Mouse (Mus musculus): ENCODE results near the gene Hmgcll1. TPM values are rescaled to one million over a fixed set of nuclear protein-coding genes. Genes with fewer than 3 reads are reported as not detected.

Hmgcll1 gene
- polyA plus RNA-seq, 1 experiment from 2014 or later, result 2.4 TPM

DNA sequence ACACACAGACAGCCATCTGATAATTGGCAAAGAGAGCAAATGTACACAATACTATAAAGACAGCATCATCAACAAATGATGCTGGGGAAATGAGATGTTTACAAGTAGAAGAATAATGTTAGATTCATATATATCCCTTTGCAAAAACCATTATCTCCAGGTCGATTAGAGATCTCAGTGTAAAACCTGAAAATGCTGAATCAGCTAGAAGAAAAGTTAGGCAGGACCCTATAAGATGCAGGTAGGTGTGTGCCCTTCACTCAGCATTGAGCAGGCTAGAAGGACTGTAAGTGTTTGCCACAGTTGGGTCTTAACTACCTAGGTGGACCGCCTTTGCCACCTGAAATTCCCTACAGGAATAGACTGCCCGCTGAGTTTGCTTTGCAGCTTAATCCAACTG lies 130.9 kb downstream of the Hmgcll1 start:
- H3K27me3 ChIP-seq, result no peaks in the 10 kb centered on the region
- no peak overlapping the region for H3K4me3 ChIP-seq (replicated peaks)
- ATAC-seq (ENCODE audit: insufficient number of reproducible peaks, low FRiP score, low TSS enrichment, low read depth), result no peak
- WGBS, result 65% methylated on average over 3 of the region's 3 CpGs
- no peaks in the 10 kb centered on the region for H3K36me3 ChIP-seq
- no peak overlapping the region for H3K4me2 ChIP-seq (replicated peaks)
- H3K9me3 ChIP-seq (replicated peaks), result no peaks in the 10 kb centered on the region
- H3K4me1 ChIP-seq, result no peaks in the 10 kb centered on the region
- H3K27ac ChIP-seq (replicated peaks), result no peak overlapping the region
- no peak overlapping the region for H3K9ac ChIP-seq

- 52% methylated on average over 8 of the region's 8 CpGs for WGBS
- H3K9me3 ChIP-seq (replicated peaks), result no peaks in the 10 kb centered on the region
- H3K4me2 ChIP-seq (replicated peaks), result no peak overlapping the region
- no peak for ATAC-seq (ENCODE audit: insufficient number of reproducible peaks, low FRiP score, low TSS enrichment, low read depth)
- no peaks in the 10 kb centered on the region for H3K27me3 ChIP-seq
- H3K27ac ChIP-seq (replicated peaks), result no peak overlapping the region
- H3K9ac ChIP-seq, result no peak overlapping the region
- no peaks in the 10 kb centered on the region for H3K36me3 ChIP-seq
- H3K4me1 ChIP-seq, result no peaks in the 10 kb centered on the region
- H3K4me3 ChIP-seq (replicated peaks), result no peak overlapping the region
These were observed 147.8 kb downstream of the Hmgcll1 start for GRCm38 (mm10) chr9:76162446-76162845.

GRCm38 (mm10) chr9:76168355-76168754 lies 153.7 kb downstream of the Hmgcll1 start:
- Histone ChIP-seq H3K27ac (replicated peaks) (no peak overlapping the region), H3K4me2 (replicated peaks) (no peak overlapping the region), H3K4me1 (no peaks in the 10 kb centered on the region), H3K9me3 (replicated peaks) (no peaks in the 10 kb centered on the region), H3K27me3 (no peaks in the 10 kb centered on the region), H3K4me3 (replicated peaks) (no peak overlapping the region), H3K36me3 (no peaks in the 10 kb centered on the region), H3K9ac (no peak overlapping the region)
- 55% methylated on average over 3 of the region's 3 CpGs for WGBS
- no peak for ATAC-seq (ENCODE audit: insufficient number of reproducible peaks, low FRiP score, low TSS enrichment, low read depth)

DNA sequence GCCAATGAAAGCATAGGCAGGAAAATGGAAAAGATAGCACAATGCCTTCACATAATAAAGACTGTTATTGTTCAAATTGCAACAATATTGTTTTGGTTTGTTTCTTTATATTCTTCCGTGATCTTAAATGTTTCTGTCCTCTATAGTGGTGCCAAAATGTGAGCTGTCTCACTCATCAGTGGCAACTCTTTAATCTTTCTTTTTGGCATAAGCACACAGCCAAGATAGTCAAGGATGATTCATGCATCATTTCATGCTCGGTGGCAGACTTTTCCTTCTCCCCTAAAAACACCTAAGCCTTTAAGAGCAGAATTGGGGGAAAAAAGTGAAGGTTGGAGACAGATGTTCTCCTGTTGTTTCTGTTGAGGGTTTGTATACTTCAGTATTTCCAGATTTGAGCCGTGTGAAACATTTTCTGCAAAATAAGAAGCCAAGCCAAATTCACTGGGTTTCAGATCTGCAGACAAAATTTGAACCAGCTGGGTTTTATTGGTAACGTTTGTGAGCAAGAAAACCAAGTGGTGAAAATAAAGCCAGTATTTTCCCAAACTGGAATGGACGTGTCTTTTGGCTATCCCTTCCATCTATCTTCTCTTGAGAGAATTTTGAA lies 158.1 kb downstream of the Hmgcll1 start:
- H3K4me2 ChIP-seq (replicated peaks), result no peak overlapping the region
- H3K9me3 ChIP-seq (replicated peaks), result no peaks in the 10 kb centered on the region
- H3K4me3 ChIP-seq (replicated peaks), result no peak overlapping the region
- WGBS, result 20% methylated on average over 5 of the region's 5 CpGs
- H3K36me3 ChIP-seq, result no peaks in the 10 kb centered on the region
- no peaks in the 10 kb centered on the region for H3K27me3 ChIP-seq
- ATAC-seq (ENCODE audit: insufficient number of reproducible peaks, low FRiP score, low TSS enrichment, low read depth), result peak; percentile 51; the same call in 1 of the 2 replicates
- H3K27ac ChIP-seq (replicated peaks), result peak overlapping the region; percentile 68
- no peaks in the 10 kb centered on the region for H3K4me1 ChIP-seq
- H3K9ac ChIP-seq, result no peak overlapping the region

DNA sequence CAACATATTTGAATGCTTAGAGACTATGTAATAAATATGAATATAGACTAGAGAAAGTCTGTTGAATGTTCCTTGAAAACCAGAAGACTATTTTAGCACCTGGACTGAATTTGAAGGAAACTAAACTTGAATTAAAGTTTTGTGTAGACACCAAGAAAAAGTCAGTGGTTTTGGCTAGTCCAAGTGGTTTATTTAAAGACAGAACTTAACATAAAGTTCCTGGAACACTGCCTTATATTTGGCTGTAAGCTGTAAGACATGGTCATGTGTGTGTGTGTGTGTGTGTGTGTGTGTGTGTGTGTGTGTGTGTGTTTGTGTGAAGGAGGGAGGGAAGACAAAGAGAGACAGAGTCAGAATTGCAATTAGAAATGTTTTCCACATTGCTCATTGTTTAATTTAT lies 164.6 kb downstream of the Hmgcll1 start:
- H3K9me3 ChIP-seq (replicated peaks), result no peaks in the 10 kb centered on the region
- H3K27ac ChIP-seq (replicated peaks), result no peak overlapping the region
- H3K4me2 ChIP-seq (replicated peaks), result no peak overlapping the region
- no peaks in the 10 kb centered on the region for H3K4me1 ChIP-seq
- ATAC-seq (ENCODE audit: insufficient number of reproducible peaks, low FRiP score, low TSS enrichment, low read depth), result peak; percentile 39; the same call in 1 of the 2 replicates
- no peaks in the 10 kb centered on the region for H3K36me3 ChIP-seq
- no peak overlapping the region for H3K9ac ChIP-seq
- no peak overlapping the region for H3K4me3 ChIP-seq (replicated peaks)
- no peaks in the 10 kb centered on the region for H3K27me3 ChIP-seq

Other genes with a start within 250 kb of the Hmgcll1 start
- gene Bmp5, start 239.5 kb upstream of the Hmgcll1 start, polyA plus RNA-seq (2015; fragmentation: Nextera tagmentation; extraction: Ambion mirVana), result 7.3 and 9.4 TPM in 2 replicates
- gene Gfral, start 198.8 kb downstream of the Hmgcll1 start, polyA plus RNA-seq (2015; fragmentation: Nextera tagmentation; extraction: Ambion mirVana), result not detected in 2 replicates

Data from embryonic facial prominence, embryonic 15.5 days (tissue).